Comparison of ENCODE assay signal across 9 mouse cellular contexts in the genomic region with DNA sequence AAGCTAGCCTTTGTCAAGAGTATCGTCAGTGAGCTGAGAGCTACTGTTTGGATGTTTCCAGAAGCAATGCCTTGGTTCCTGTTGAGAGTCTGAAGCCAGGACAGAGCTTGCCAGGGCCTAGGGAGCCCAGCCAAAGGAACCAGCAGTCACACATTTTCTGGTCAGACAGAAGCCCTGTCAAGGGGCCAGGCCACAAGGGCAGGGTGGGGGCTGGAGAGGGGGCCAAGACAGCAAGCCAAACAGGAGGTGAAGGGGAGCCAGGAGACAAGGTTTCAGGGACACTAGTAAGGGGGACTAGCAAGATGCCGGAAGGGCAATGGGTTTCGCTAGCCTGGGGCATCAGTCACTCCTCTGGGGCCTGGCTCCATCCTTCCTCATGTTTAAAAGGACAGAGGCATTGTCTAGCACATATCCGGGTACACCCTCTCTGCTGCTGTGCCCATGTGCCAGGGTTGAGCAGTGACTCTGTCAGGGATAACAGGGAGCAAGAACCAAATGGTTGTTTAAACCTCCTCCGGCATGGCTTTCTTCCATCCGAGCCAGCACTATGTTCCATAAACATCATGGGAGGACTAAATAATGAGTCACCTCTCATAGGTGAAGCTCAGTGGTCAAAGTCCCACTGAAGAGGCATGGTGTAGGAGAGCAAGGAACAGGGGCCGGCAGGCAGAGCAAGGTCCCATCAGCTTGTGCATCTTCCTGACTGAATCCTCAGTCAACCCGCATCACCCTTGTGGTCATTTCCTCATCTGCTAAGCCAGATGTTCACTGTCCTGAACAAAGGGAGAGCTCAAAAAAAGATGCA. TPM values are rescaled to one million over a fixed set of nuclear protein-coding genes. Genes with fewer than 3 reads are reported as not detected.
A peak's percentile ranks its signal among the peaks of the same experiment; 100 is the strongest.
DNase-seq lines count a peak whose midpoint lies in the region; ATAC-seq lines count a peak whose summit lies in the region.
"Had no signal": no experiment of that assay in that cellular context is flagged by ENCODE, and none has a peak within 500 bp of the region (broad histone marks: within the 10 kb centered on the region; RNA-seq: fewer than 3 reads in every experiment).

No protein-coding gene starts in this region.

- DNase-seq in adrenal gland, adult 2 months, result peak; percentile 68
- no peak for DNase-seq in adrenal gland, adult 18-20 months (ENCODE audit: low spot score in 2 of 2)
- DNase-seq in right cerebral cortex, adult 18-20 months, result peak; percentile 34
- no peak for DNase-seq in right cerebral cortex, postnatal 14 days
- DNase-seq in kidney, postnatal 10 days, result peak; percentile 42
- no peak for DNase-seq in neural tube, embryonic 10.5 days (ENCODE audit: extremely low spot score, low spot score)

- no peak for ATAC-seq in CD4-positive, CD25-positive, alpha-beta regulatory T cell, adult 4 months
- ATAC-seq in megakaryocyte progenitor cell, adult 5-6 weeks (replicated peaks; ENCODE audit: poor library complexity), result no peak
- ATAC-seq: hindbrain, embryonic 16.5 days had no signal

RNA-seq across cellular contexts. Expression of gene Arhgap31, which starts 44.0 kb away (rescaled TPM):
- total RNA-seq in adrenal gland, adult 2 months (2021), result 10 to 100 TPM; 19.1 to 23.8 TPM
- 7.4 and 7.7 TPM in 2 replicates for polyA plus RNA-seq in adrenal gland, adult 2 months (2012; rRNA removed)
- total RNA-seq in adrenal gland, adult 18-20 months (2021), result 10 to 100 TPM; 20.3 to 25.5 TPM
- polyA plus RNA-seq in CD4-positive, CD25-positive, alpha-beta regulatory T cell, adult 4 months (2017; shearing (Covaris generic)), result 10 to 100 TPM; 21.5 to 26.4 TPM
- total RNA-seq in megakaryocyte progenitor cell, adult 5-6 weeks (2015), result 12.8 and 15.6 TPM in 2 replicates
- total RNA-seq in megakaryocyte progenitor cell, adult 5-6 weeks (2017), result 6.5 and 7.2 TPM in 2 replicates

Comparison
In these comparisons a context has a peak if more than half of its experiments do, and no peak if none do; other contexts are left out.
1. DNase-seq: peak in adrenal gland, adult 2 months (single experiment), right cerebral cortex, adult 18-20 months (single experiment) and kidney, postnatal 10 days (single experiment); none in adrenal gland, adult 18-20 months (0 of 2), right cerebral cortex, postnatal 14 days (single experiment) and neural tube, embryonic 10.5 days (single experiment).